Mouse (Mus musculus): ENCODE data around the gene Slf2. TPM values are rescaled to one million over a fixed set of nuclear protein-coding genes. Genes with fewer than 3 reads are reported as not detected.

Slf2 gene
- polyA plus RNA-seq, 1 experiment: 57.2 TPM

DNA sequence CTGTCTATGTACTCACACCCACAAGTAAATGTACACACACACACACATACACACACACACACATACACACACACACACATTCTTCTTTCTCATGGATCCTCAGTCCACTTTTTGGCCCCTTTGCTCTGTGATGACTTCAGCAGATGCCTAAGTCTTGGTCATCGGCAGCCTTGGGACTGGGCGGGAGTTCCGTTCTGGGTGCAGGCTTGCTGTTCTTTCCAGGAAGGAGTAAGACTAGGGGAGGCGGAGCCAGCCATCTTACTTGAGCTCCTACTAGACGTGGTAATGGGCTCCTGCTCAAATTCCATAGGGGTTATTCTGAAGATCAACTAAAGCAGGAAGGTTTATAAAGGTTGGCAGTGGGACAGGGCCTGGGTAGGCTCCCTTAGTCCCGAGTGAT is 89.4 kb downstream of the Slf2 start:
- H3K9me3 ChIP-seq (replicated peaks; ENCODE audit: control insufficient read depth, insufficient read depth, low read length, poor library complexity, severe bottlenecking): no peaks in the 10 kb centered on the region
- H3K9ac ChIP-seq (ENCODE audit: low read depth, poor library complexity, severe bottlenecking): no peak overlapping the region
- TF ChIP-seq EP300 (IDR thresholded peaks at IDR 0.05; ENCODE audit: insufficient read depth, low read depth, low read length) (no peak), CTCF (IDR thresholded peaks at IDR 0.05; ENCODE audit: low read depth, low read length) (no peak), POLR2A (IDR thresholded peaks at IDR 0.05; ENCODE audit: insufficient read depth, low read length) (no peak)
- no peak overlapping the region for H3K4me3 ChIP-seq (ENCODE audit: low read depth, low read length)
- no peaks in the 10 kb centered on the region for H3K27me3 ChIP-seq (ENCODE audit: control insufficient read depth, insufficient read depth, low read length, poor library complexity, severe bottlenecking)
- H3K36me3 ChIP-seq (ENCODE audit: control insufficient read depth, insufficient read depth, low read length, poor library complexity, severe bottlenecking): 0 out of 2 replicates have a peak, but pooled peaks cover 2% of the 10 kb centered on the region
- no peak overlapping the region for H3K27ac ChIP-seq (ENCODE audit: insufficient read depth, low read length)
- no peaks in the 10 kb centered on the region for H3K4me1 ChIP-seq (ENCODE audit: control insufficient read depth, insufficient read depth, low read length)

DNA sequence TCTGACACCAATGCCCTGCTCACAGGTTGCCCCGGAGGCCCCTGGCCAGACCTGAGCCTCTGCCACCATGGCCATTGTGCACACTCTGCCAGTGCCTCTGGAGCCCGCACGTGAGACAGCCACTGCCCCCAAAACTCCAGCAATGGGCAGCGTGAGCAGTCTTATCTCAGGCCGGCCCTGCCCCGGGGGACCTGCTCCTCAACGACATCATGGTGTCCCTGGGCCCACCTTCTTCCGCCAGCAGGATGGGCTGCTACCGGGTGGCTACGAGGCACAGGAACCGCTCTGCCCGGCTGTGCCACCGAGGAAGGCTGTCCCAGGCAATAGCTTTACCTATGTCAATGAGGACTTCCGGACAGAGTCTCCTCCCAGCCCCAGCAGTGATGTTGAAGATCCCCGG is 90.4 kb downstream of the Slf2 start:
- Histone ChIP-seq H3K9ac (ENCODE audit: low read depth, poor library complexity, severe bottlenecking) (no peak overlapping the region), H3K36me3 (ENCODE audit: control insufficient read depth, insufficient read depth, low read length, poor library complexity, severe bottlenecking) (0 out of 2 replicates have a peak, but pooled peaks cover 2% of the 10 kb centered on the region), H3K9me3 (replicated peaks; ENCODE audit: control insufficient read depth, insufficient read depth, low read length, poor library complexity, severe bottlenecking) (no peaks in the 10 kb centered on the region), H3K27me3 (ENCODE audit: control insufficient read depth, insufficient read depth, low read length, poor library complexity, severe bottlenecking) (no peaks in the 10 kb centered on the region), H3K4me3 (ENCODE audit: low read depth, low read length) (no peak overlapping the region), H3K4me1 (ENCODE audit: control insufficient read depth, insufficient read depth, low read length) (peaks cover under 1% of the 10 kb centered on the region), H3K27ac (ENCODE audit: insufficient read depth, low read length) (no peak overlapping the region)
- TF ChIP-seq EP300 (IDR thresholded peaks at IDR 0.05; ENCODE audit: insufficient read depth, low read depth, low read length) (no peak), POLR2A (IDR thresholded peaks at IDR 0.05; ENCODE audit: insufficient read depth, low read length) (no peak), CTCF (IDR thresholded peaks at IDR 0.05; ENCODE audit: low read depth, low read length) (no peak)

- H3K4me3 ChIP-seq (ENCODE audit: low read depth, low read length): no peak overlapping the region
- no peaks in the 10 kb centered on the region for H3K9me3 ChIP-seq (replicated peaks; ENCODE audit: control insufficient read depth, insufficient read depth, low read length, poor library complexity, severe bottlenecking)
- 0 out of 2 replicates have a peak, but pooled peaks cover 2% of the 10 kb centered on the region for H3K36me3 ChIP-seq (ENCODE audit: control insufficient read depth, insufficient read depth, low read length, poor library complexity, severe bottlenecking)
- TF ChIP-seq EP300 (IDR thresholded peaks at IDR 0.05; ENCODE audit: insufficient read depth, low read depth, low read length) (no peak), POLR2A (IDR thresholded peaks at IDR 0.05; ENCODE audit: insufficient read depth, low read length) (no peak), CTCF (IDR thresholded peaks at IDR 0.05; ENCODE audit: low read depth, low read length) (no peak)
- peaks cover 15% of the 10 kb centered on the region for H3K4me1 ChIP-seq (ENCODE audit: control insufficient read depth, insufficient read depth, low read length)
- H3K9ac ChIP-seq (ENCODE audit: low read depth, poor library complexity, severe bottlenecking): no peak overlapping the region
- H3K27me3 ChIP-seq (ENCODE audit: control insufficient read depth, insufficient read depth, low read length, poor library complexity, severe bottlenecking): no peaks in the 10 kb centered on the region
- no peak overlapping the region for H3K27ac ChIP-seq (ENCODE audit: insufficient read depth, low read length)
These were observed 93.0 kb downstream of the Slf2 start for GRCm38 (mm10) chr19:45023993-45024392.

DNA sequence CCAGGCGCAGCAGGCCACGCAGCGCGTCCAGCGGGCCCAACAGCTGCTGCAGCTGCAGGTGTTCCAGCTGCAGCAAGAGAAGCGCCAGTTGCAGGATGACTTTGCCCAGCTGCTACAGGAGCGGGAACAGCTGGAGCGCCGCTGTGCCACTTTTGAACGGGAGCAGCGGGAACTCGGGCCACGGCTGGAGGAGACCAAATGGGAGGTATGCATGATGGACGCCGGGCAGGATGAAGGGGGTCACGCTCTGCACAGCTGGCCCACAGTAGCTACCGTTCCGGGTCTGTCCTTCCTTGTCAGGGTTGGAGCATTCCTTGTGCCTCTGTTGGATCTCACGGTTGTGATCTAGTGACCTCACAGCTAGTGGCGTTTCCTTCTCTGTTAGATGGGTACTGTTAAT is 93.8 kb downstream of the Slf2 start:
- no peak overlapping the region for H3K9ac ChIP-seq (ENCODE audit: low read depth, poor library complexity, severe bottlenecking)
- H3K4me1 ChIP-seq (ENCODE audit: control insufficient read depth, insufficient read depth, low read length): peaks cover 15% of the 10 kb centered on the region

GRCm38 (mm10) chr19:45025937-45026568 is 95.1 kb downstream of the Slf2 start:
- Histone ChIP-seq H3K9ac (ENCODE audit: low read depth, poor library complexity, severe bottlenecking) (peak overlapping the region; percentile 38), H3K27me3 (ENCODE audit: control insufficient read depth, insufficient read depth, low read length, poor library complexity, severe bottlenecking) (no peaks in the 10 kb centered on the region), H3K9me3 (replicated peaks; ENCODE audit: control insufficient read depth, insufficient read depth, low read length, poor library complexity, severe bottlenecking) (no peaks in the 10 kb centered on the region), H3K4me3 (ENCODE audit: low read depth, low read length) (peak overlapping the region; percentile 28), H3K4me1 (ENCODE audit: control insufficient read depth, insufficient read depth, low read length) (peaks cover 15% of the 10 kb centered on the region), H3K36me3 (ENCODE audit: control insufficient read depth, insufficient read depth, low read length, poor library complexity, severe bottlenecking) (0 out of 2 replicates have a peak, but pooled peaks cover 2% of the 10 kb centered on the region), H3K27ac (ENCODE audit: insufficient read depth, low read length) (no peak overlapping the region)
- no peak for TF ChIP-seq POLR2A (IDR thresholded peaks at IDR 0.05; ENCODE audit: insufficient read depth, low read length)
- TF ChIP-seq EP300 (IDR thresholded peaks at IDR 0.05; ENCODE audit: insufficient read depth, low read depth, low read length): no peak
- TF ChIP-seq CTCF (IDR thresholded peaks at IDR 0.05; ENCODE audit: low read depth, low read length): no peak

More for the DNA sequence above, 93.8 kb downstream of the Slf2 start:
- no peaks in the 10 kb centered on the region for H3K27me3 ChIP-seq (ENCODE audit: control insufficient read depth, insufficient read depth, low read length, poor library complexity, severe bottlenecking)
- H3K36me3 ChIP-seq (ENCODE audit: control insufficient read depth, insufficient read depth, low read length, poor library complexity, severe bottlenecking): 0 out of 2 replicates have a peak, but pooled peaks cover 2% of the 10 kb centered on the region
- no peak for TF ChIP-seq CTCF (IDR thresholded peaks at IDR 0.05; ENCODE audit: low read depth, low read length)
- TF ChIP-seq EP300 (IDR thresholded peaks at IDR 0.05; ENCODE audit: insufficient read depth, low read depth, low read length): no peak
- TF ChIP-seq POLR2A (IDR thresholded peaks at IDR 0.05; ENCODE audit: insufficient read depth, low read length): no peak
- H3K4me3 ChIP-seq (ENCODE audit: low read depth, low read length): peak overlapping the region; percentile 15
- no peak overlapping the region for H3K27ac ChIP-seq (ENCODE audit: insufficient read depth, low read length)
- no peaks in the 10 kb centered on the region for H3K9me3 ChIP-seq (replicated peaks; ENCODE audit: control insufficient read depth, insufficient read depth, low read length, poor library complexity, severe bottlenecking)

GRCm38 (mm10) chr19:45026958-45027670 is 96.2 kb downstream of the Slf2 start:
- Histone ChIP-seq H3K27me3 (ENCODE audit: control insufficient read depth, insufficient read depth, low read length, poor library complexity, severe bottlenecking) (no peaks in the 10 kb centered on the region), H3K36me3 (ENCODE audit: control insufficient read depth, insufficient read depth, low read length, poor library complexity, severe bottlenecking) (no peaks in the 10 kb centered on the region), H3K9ac (ENCODE audit: low read depth, poor library complexity, severe bottlenecking) (no peak overlapping the region), H3K27ac (ENCODE audit: insufficient read depth, low read length) (no peak overlapping the region), H3K4me3 (ENCODE audit: low read depth, low read length) (no peak overlapping the region), H3K4me1 (ENCODE audit: control insufficient read depth, insufficient read depth, low read length) (peaks cover 15% of the 10 kb centered on the region), H3K9me3 (replicated peaks; ENCODE audit: control insufficient read depth, insufficient read depth, low read length, poor library complexity, severe bottlenecking) (no peaks in the 10 kb centered on the region)
- TF ChIP-seq POLR2A (IDR thresholded peaks at IDR 0.05; ENCODE audit: insufficient read depth, low read length) (no peak), CTCF (IDR thresholded peaks at IDR 0.05; ENCODE audit: low read depth, low read length) (no peak), EP300 (IDR thresholded peaks at IDR 0.05; ENCODE audit: insufficient read depth, low read depth, low read length) (no peak)
